Mouse (Mus musculus) lung, postnatal 25 days (tissue): ENCODE results near the gene Gps1.
"Not testable (repeated sequence)": the region's sequence is repeated elsewhere in the genome, so short reads cannot be mapped to it uniquely, and the experiment has no call there.

Experiments used
- DNase-seq: peaks from one replicate; pipeline ENCODE4 v3.0.0; 2022; ENCODE audit warnings: low spot score

Gps1 gene

GRCm38 (mm10) chr11:120784064-120784791 is at the start of gene Gps1, which contains the start of gene Rfng:
Gene Gps1, plus strand, starts transcription at chr11:120784272.
Gene Rfng, minus strand, starts transcription at chr11:120784207.
- peak; percentile 84 for DNase-seq

GRCm38 (mm10) chr11:120736424-120736823 is 47.6 kb upstream of the Gps1 start:
- no peak for DNase-seq

GRCm38 (mm10) chr11:120740981-120741380 is 43.1 kb upstream of the Gps1 start:
- no peak for DNase-seq

GRCm38 (mm10) chr11:120744121-120744701 is 39.9 kb upstream of the Gps1 start:
- peak; percentile 91 for DNase-seq

GRCm38 (mm10) chr11:120747974-120748373 is 36.1 kb upstream of the Gps1 start:
- DNase-seq = no peak

- no peak for DNase-seq
These were observed 34.6 kb upstream of the Gps1 start for GRCm38 (mm10) chr11:120749430-120749829.

GRCm38 (mm10) chr11:120751606-120752005 is 32.5 kb upstream of the Gps1 start:
- DNase-seq = no peak

GRCm38 (mm10) chr11:120760236-120760635 is 23.8 kb upstream of the Gps1 start:
- DNase-seq = no peak

GRCm38 (mm10) chr11:120761811-120762671 is 22.0 kb upstream of the Gps1 start:
- DNase-seq = no peak

- DNase-seq = not testable (repeated sequence)
These were observed 21.4 kb upstream of the Gps1 start, which contains the start of gene Hmga1b for GRCm38 (mm10) chr11:120762672-120763041. Gene Hmga1b, plus strand, starts transcription at chr11:120762794.

GRCm38 (mm10) chr11:120763121-120763999 is 20.7 kb upstream of the Gps1 start:
- not testable (repeated sequence) for DNase-seq

GRCm38 (mm10) chr11:120767023-120767422 is 17.0 kb upstream of the Gps1 start:
- not testable (repeated sequence) for DNase-seq

- peak; percentile 34 for DNase-seq
These were observed 15.9 kb upstream of the Gps1 start for GRCm38 (mm10) chr11:120768206-120768605.

- no peak for DNase-seq
These were observed 11.3 kb upstream of the Gps1 start for GRCm38 (mm10) chr11:120772749-120773148.

GRCm38 (mm10) chr11:120773463-120774190 is 10.4 kb upstream of the Gps1 start:
- no peak for DNase-seq

- DNase-seq = peak; percentile 94
These were observed 8.2 kb upstream of the Gps1 start for GRCm38 (mm10) chr11:120775774-120776469.

GRCm38 (mm10) chr11:120777123-120777522 is 6.9 kb upstream of the Gps1 start:
- no peak for DNase-seq

GRCm38 (mm10) chr11:120779876-120780275 is 4.2 kb upstream of the Gps1 start:
- no peak for DNase-seq

- DNase-seq = not testable (repeated sequence)
These were observed 2.7 kb upstream of the Gps1 start for GRCm38 (mm10) chr11:120781361-120781760.

GRCm38 (mm10) chr11:120783426-120784063 is 527 bp upstream of the Gps1 start:
- DNase-seq = no peak
